Mouse (Mus musculus) hindbrain, embryonic 13.5 days (tissue): ENCODE results near the gene Rhob. TPM values are rescaled to one million over a fixed set of nuclear protein-coding genes. Genes with fewer than 3 reads are reported as not detected.

Source experiments
- ATAC-seq: fragments of 200-750 bp; cut with Nextera tagmentation; 2 replicates; pipeline ENCODE4 v1.8.0; 2017; ENCODE audit warnings: moderate TSS enrichment; ENCODE audit not compliant: low FRiP score
- H3K27ac ChIP-seq: fragments of 300-500 bp; sonication (generic); 2 replicates; pipeline ENCODE4 v1.5.1; 2015; ENCODE audit warnings: inconsistent platforms, mild to moderate bottlenecking, moderate library complexity
- H3K27me3 ChIP-seq: fragments of 300-500 bp; sonication (generic); 2 replicates; pipeline ENCODE4 v1.6.1; 2015; ENCODE audit warnings: mild to moderate bottlenecking, inconsistent platforms
- H3K36me3 ChIP-seq: fragments of 300-500 bp; sonication (generic); 2 replicates; pipeline ENCODE4 v1.6.1; 2015; ENCODE audit warnings: mild to moderate bottlenecking, inconsistent platforms
- H3K4me1 ChIP-seq: fragments of 300-500 bp; sonication (generic); replicated peaks from 2 replicates; pipeline ENCODE4 v1.6.1; 2015; ENCODE audit warnings: inconsistent platforms
- H3K4me2 ChIP-seq: fragments of 300-500 bp; sonication (generic); 2 replicates; pipeline ENCODE4 v1.6.1; 2015; ENCODE audit warnings: inconsistent platforms, mild to moderate bottlenecking, moderate library complexity
- H3K4me3 ChIP-seq: fragments of 300-500 bp; sonication (generic); 2 replicates; pipeline ENCODE4 v1.5.1; 2015; ENCODE audit warnings: mild to moderate bottlenecking, inconsistent platforms
- H3K9ac ChIP-seq: fragments of 300-500 bp; sonication (generic); 2 replicates; pipeline ENCODE4 v1.6.1; 2015; ENCODE audit warnings: mild to moderate bottlenecking, inconsistent platforms
- H3K9me3 ChIP-seq: fragments of 300-500 bp; sonication (generic); 2 replicates; pipeline ENCODE4 v1.6.1; 2016; ENCODE audit warnings: inconsistent platforms
- WGBS: fragments of 180-500 bp; shearing (Covaris S2); methylation state at CpG from one replicate; pipeline ENCODE4 v1.1.7; 2015; 5-methylcytosine and 5-hydroxymethylcytosine counted together
- polyA plus RNA-seq: library from polyadenylated mRNA; unstranded; fragments of >200 nt; fragmentation: Nextera tagmentation; extraction: Ambion mirVana; gene quantifications from 2 replicates; pipeline ENCODE4 v1.2.1, GENCODE M21; 2015

Rhob gene
- polyA plus RNA-seq, 1 experiment from 2014 or later = 71.7 TPM

DNA sequence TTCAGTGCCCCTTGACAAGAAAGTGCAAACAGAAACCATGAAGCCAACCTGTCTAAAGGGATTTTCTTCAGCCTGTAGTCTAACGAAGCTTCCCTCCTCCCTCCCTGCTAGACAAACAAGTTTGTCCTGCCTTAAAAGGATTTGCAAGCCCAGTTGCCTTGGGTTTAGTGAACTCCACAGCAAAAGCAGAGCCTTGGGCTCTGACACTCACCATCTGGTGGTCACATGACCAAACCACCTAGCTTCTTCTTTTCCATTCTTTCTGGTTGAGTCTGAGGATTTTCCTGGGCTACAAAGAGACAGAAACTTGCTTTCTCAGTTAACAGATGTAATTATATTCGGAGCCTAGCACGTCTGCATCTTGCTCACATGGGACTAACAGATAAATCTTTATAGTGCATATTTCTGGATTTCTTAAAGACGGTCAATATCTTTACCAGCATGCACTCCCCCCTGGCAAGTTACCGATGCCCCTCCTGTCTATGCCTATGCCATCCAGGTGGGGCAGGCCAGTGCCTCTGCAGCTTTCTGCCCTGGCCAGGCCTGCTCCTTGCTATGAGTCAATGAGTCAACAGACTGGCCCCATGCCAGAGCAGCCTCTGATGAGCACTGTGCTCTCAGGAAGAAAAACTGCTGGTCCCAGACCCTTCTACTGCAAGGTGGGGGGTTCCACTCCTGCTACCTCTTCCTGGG is 11.7 kb downstream of the Rhob start:
- no peak overlapping the region for H3K4me2 ChIP-seq
- no peak overlapping the region for H3K27ac ChIP-seq
- 82% methylated on average over 5 of the region's 5 CpGs for WGBS
- H3K27me3 ChIP-seq = no peaks in the 10 kb centered on the region
- no peak overlapping the region for H3K9ac ChIP-seq
- no peaks in the 10 kb centered on the region for H3K9me3 ChIP-seq
- no peaks in the 10 kb centered on the region for H3K36me3 ChIP-seq
- H3K4me3 ChIP-seq = no peak overlapping the region
- no peak for ATAC-seq
- peaks cover 9% of the 10 kb centered on the region for H3K4me1 ChIP-seq

- Histone ChIP-seq H3K9me3 (no peaks in the 10 kb centered on the region), H3K27me3 (no peaks in the 10 kb centered on the region), H3K36me3 (no peaks in the 10 kb centered on the region), H3K4me2 (no peak overlapping the region), H3K4me1 (peaks cover 9% of the 10 kb centered on the region), H3K9ac (no peak overlapping the region), H3K27ac (no peak overlapping the region), H3K4me3 (no peak overlapping the region)
- 79% methylated on average over 1 of the region's 1 CpGs for WGBS
- no peak for ATAC-seq
Observed at GRCm38 (mm10) chr12:8487281-8487680, 12.5 kb downstream of the Rhob start.

DNA sequence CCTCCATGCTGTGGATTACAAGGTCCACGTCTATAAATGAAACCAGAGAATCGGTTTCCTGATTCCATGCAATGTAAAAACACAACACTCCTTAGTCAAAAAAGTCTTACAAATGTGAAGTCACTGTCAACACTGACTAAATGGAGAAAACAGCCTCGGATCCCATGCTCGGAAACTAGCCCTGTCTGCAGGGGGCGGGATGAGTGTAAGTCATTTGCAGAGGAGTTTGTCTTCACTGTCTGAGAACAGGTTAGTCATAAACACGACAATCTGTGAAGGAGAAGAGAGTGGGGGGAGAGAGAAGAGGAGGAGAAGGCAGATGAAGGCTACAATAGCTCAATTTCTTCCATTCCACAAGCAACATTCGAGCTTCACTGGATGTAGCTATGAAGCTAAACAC is 14.6 kb downstream of the Rhob start:
- no peak overlapping the region for H3K4me2 ChIP-seq
- H3K27ac ChIP-seq = no peak overlapping the region
- no peak for ATAC-seq
- 82% methylated on average over 7 of the region's 7 CpGs for WGBS
- H3K4me1 ChIP-seq = peaks cover 9% of the 10 kb centered on the region
- no peak overlapping the region for H3K4me3 ChIP-seq
- no peaks in the 10 kb centered on the region for H3K9me3 ChIP-seq
- H3K27me3 ChIP-seq = no peaks in the 10 kb centered on the region
- H3K9ac ChIP-seq = no peak overlapping the region
- H3K36me3 ChIP-seq = no peaks in the 10 kb centered on the region

DNA sequence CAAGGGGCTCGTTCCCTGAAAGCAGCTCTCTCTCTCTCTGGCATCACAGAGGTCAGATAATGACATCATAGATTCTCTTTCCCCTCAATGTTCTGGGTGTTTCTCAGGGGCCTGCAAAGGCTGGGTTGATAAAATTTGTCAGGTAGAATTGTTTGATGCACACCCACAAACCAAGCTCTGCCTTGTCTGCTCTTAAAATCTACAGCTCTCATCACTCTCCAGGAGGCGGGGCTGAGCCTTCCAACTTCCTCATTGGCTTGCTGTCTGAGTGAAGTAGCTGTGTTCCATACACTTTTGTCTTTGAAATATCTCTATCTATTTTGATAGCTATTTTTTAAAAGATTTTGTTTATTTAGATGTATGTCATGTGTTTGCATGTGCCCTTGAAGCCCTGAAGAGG is 17.6 kb downstream of the Rhob start:
- 82% methylated on average over 2 of the region's 2 CpGs for WGBS
- no peak for ATAC-seq

GRCm38 (mm10) chr12:8474836-8475387 is 24.9 kb downstream of the Rhob start:
- no peaks in the 10 kb centered on the region for H3K36me3 ChIP-seq
- ATAC-seq = no peak
- no peak overlapping the region for H3K27ac ChIP-seq
- H3K27me3 ChIP-seq = no peaks in the 10 kb centered on the region
- H3K9me3 ChIP-seq = no peaks in the 10 kb centered on the region
- H3K9ac ChIP-seq = no peak overlapping the region
- H3K4me3 ChIP-seq = no peak overlapping the region
- 37% methylated on average over 6 of the region's 6 CpGs for WGBS
- peaks cover 9% of the 10 kb centered on the region; the same call in 1 of the 2 replicates for H3K4me1 ChIP-seq
- no peak overlapping the region for H3K4me2 ChIP-seq

More for the DNA sequence above, 17.6 kb downstream of the Rhob start:
- no peaks in the 10 kb centered on the region for H3K27me3 ChIP-seq
- H3K4me1 ChIP-seq = no peaks in the 10 kb centered on the region
- H3K9me3 ChIP-seq = no peaks in the 10 kb centered on the region
- no peak overlapping the region for H3K4me2 ChIP-seq
- H3K9ac ChIP-seq = no peak overlapping the region
- no peak overlapping the region for H3K27ac ChIP-seq
- no peaks in the 10 kb centered on the region for H3K36me3 ChIP-seq
- no peak overlapping the region for H3K4me3 ChIP-seq

DNA sequence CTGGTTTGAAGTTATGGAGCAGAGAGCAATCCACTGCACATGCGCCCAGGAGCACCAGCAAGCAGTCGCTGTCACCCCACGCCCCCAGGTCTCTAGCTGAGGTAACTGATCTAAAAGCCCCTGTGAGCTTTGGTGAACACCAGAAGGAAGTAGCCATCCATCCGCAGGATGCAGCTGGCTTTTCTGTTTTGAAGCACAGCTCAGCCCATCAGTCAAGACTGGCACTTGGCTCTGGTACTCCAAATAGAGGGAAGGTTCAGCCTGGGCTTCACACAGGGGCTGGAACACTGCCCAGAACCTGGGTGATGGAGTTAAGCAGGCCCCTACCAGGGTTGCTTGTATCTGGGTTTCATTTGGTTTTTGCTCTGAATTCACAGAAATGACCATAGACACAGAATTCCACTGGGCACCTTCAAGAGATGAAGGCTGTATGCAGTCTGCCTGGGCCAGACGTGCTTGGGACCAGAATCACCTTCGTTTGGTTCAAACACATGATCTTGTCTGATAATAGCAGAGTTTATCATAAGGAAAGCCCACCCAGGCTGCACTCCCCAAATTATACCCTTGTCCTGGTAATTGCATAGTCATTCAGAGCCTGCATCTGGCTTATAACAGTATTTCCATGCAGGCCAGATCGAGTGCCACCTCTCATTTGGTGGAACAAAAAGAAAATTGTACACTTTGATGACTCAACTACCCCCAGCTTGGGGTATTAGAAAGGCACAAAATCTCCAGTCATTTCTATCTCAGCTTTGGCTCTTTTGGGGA is 27.0 kb downstream of the Rhob start:
- H3K9me3 ChIP-seq = no peaks in the 10 kb centered on the region
- no peaks in the 10 kb centered on the region for H3K27me3 ChIP-seq
- no peaks in the 10 kb centered on the region for H3K36me3 ChIP-seq
- H3K4me1 ChIP-seq = peaks cover 11% of the 10 kb centered on the region
- H3K27ac ChIP-seq = no peak overlapping the region
- no peak overlapping the region for H3K4me2 ChIP-seq
- no peak overlapping the region for H3K4me3 ChIP-seq
- WGBS = 82% methylated on average over 7 of the region's 7 CpGs
- no peak for ATAC-seq
- no peak overlapping the region for H3K9ac ChIP-seq

DNA sequence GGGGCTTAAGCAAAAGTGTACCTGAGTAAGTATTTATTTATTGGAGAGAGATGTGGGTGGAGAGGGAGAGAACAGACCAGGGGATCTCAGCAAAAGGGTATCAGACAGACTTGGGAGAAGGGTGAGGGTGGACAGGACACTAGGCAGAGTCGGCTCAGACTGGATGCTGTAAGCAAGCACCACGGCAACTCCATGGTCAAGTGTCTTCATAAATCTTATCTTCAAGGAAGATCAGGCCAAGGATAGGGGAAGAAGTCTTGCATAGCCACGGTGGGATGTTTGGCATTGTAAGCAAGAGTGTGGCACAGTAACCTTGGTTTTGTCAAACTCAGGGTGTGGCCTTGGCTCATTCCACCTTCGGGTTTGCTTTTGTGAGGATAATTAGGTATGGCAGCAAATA is 27.8 kb downstream of the Rhob start:
- 80% methylated on average over 4 of the region's 4 CpGs for WGBS
- H3K27ac ChIP-seq = no peak overlapping the region
- no peak for ATAC-seq
- H3K36me3 ChIP-seq = no peaks in the 10 kb centered on the region
- H3K27me3 ChIP-seq = no peaks in the 10 kb centered on the region
- H3K9ac ChIP-seq = no peak overlapping the region
- no peak overlapping the region for H3K4me2 ChIP-seq
- H3K4me1 ChIP-seq = peaks cover 18% of the 10 kb centered on the region
- no peaks in the 10 kb centered on the region for H3K9me3 ChIP-seq
- no peak overlapping the region for H3K4me3 ChIP-seq

GRCm38 (mm10) chr12:8470962-8471361 is 28.8 kb downstream of the Rhob start:
- Histone ChIP-seq H3K4me1 (peaks cover 19% of the 10 kb centered on the region), H3K36me3 (no peaks in the 10 kb centered on the region), H3K9ac (no peak overlapping the region), H3K27ac (no peak overlapping the region), H3K27me3 (no peaks in the 10 kb centered on the region), H3K9me3 (no peaks in the 10 kb centered on the region), H3K4me3 (no peak overlapping the region), H3K4me2 (no peak overlapping the region)
- 88% methylated on average over 2 of the region's 2 CpGs for WGBS
- ATAC-seq = no peak

DNA sequence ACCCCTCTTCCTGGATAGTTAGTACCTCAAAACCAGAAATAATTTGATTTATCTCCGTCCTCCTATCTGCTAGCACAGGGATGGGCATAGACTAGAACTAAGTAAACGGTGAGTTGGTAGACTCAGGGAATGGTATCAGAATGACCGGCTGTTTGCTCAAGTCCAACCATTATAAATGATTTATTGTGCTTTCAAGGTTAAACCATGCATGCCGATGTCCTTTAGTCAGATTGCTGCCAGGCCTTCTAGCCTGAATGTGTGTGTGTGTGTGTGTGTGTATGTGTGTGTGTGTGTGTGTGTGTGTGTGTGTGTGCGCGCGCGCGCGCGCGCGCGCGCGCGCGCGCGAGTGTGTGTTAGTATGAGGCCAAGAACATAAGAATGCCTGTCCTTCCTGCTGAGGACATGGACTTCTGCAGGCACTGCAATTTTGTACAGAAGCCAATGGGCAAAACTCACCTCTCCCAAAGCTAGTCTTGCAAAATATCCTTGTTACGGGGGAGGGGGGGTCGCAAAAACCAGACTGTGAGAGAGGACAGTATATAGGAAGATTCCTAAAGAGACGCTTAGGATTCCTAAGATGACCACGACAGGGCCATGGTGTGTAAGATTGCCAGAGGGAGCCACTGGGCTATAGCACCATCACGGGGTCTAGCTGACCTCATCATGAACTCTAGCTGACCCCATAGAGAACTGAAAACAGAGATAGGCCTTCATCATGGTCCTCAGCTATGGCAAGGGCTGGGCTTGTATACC is 29.9 kb downstream of the Rhob start:
- no peaks in the 10 kb centered on the region for H3K27me3 ChIP-seq
- peaks cover 15% of the 10 kb centered on the region for H3K4me1 ChIP-seq
- H3K4me2 ChIP-seq = no peak overlapping the region
- no peak overlapping the region for H3K27ac ChIP-seq
- 94% methylated on average over 25 of the region's 25 CpGs for WGBS
- no peaks in the 10 kb centered on the region for H3K36me3 ChIP-seq
- no peak overlapping the region for H3K4me3 ChIP-seq
- no peak for ATAC-seq
- H3K9me3 ChIP-seq = no peaks in the 10 kb centered on the region
- H3K9ac ChIP-seq = no peak overlapping the region

- no peaks in the 10 kb centered on the region for H3K9me3 ChIP-seq
- ATAC-seq = no peak
- no peaks in the 10 kb centered on the region for H3K27me3 ChIP-seq
- no peak overlapping the region for H3K4me2 ChIP-seq
- H3K27ac ChIP-seq = no peak overlapping the region
- H3K36me3 ChIP-seq = no peaks in the 10 kb centered on the region
- H3K4me1 ChIP-seq = peaks cover 25% of the 10 kb centered on the region
- no peak overlapping the region for H3K4me3 ChIP-seq
- H3K9ac ChIP-seq = no peak overlapping the region
Observed at GRCm38 (mm10) chr12:8468221-8468865, 31.5 kb downstream of the Rhob start.

DNA sequence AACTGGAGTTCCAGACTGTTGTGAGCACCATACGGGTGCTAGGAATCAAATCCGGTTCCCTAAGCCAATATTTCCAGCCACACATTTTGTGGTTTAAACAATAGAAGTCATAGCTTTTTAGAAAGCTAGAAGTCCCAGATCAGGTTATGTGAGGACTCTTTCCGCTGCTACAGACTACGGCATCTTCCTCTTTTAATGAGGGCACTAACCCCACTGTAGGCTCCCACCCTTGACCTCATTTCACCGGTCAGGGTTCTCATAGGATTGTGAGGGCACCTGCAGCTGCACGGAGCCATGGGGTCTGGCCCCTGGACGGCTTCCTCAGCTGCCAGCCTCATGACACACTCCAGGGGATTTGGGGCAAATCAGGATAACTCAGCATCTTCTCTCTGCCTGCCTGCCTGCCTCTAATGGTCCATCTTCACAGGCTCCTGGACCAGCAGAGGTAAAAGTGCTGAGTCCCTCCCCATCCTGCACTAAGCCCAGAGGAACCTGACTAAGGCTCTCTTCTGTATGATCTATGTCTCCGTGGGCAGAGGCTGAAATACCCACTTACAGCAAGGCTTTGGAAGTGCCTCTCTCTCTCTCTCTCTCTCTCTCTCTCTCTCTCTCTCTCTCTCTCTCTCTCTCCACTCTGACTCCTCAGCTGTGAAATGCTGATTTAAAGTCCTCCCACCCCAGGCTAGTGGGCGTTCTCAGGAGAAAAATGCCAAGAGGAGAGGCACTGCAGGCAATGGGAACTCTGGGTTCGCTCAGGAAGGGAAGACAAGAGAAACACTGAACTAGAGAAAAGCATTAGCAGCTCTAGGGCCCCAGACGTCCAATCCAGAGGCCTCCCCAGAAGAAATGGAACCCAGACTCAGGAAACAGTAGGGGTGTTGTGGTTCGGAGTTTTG is 32.5 kb downstream of the Rhob start:
- Histone ChIP-seq H3K27me3 (no peaks in the 10 kb centered on the region), H3K9me3 (no peaks in the 10 kb centered on the region), H3K27ac (0 out of 2 replicates have a peak overlapping the region, but pooled peaks have one; percentile 60), H3K4me2 (no peak overlapping the region), H3K36me3 (no peaks in the 10 kb centered on the region), H3K9ac (no peak overlapping the region), H3K4me3 (no peak overlapping the region), H3K4me1 (peaks cover 25% of the 10 kb centered on the region)
- WGBS = 59% methylated on average over 12 of the region's 12 CpGs
- no peak for ATAC-seq
